Mouse (Mus musculus) stomach, embryonic 16.5 days (tissue): ENCODE results near the gene Egflam. TPM values are rescaled to one million over a fixed set of nuclear protein-coding genes. Genes with fewer than 3 reads are reported as not detected.

Experiments
- ATAC-seq: fragments of 200-750 bp; cut with Nextera tagmentation; 2 replicates; pipeline ENCODE4 v1.8.0; 2017; ENCODE audit warnings: moderate number of reproducible peaks, moderate TSS enrichment; ENCODE audit not compliant: insufficient read depth, low FRiP score
- H3K27ac ChIP-seq: fragments of 300-500 bp; sonication (generic); 2 replicates; pipeline ENCODE4 v1.5.1; 2014; ENCODE audit warnings: low read length
- H3K27me3 ChIP-seq: fragments of 300-500 bp; sonication (generic); 2 replicates; pipeline ENCODE4 v1.6.1; 2014; ENCODE audit warnings: low read length, control low read depth, mixed read lengths; ENCODE audit not compliant: control insufficient read depth, insufficient read depth
- H3K36me3 ChIP-seq: fragments of 300-500 bp; sonication (generic); 2 replicates; pipeline ENCODE4 v1.6.1; 2014; ENCODE audit warnings: low read length; ENCODE audit not compliant: control insufficient read depth, insufficient read depth
- H3K4me1 ChIP-seq: fragments of 300-500 bp; sonication (generic); 2 replicates; pipeline ENCODE4 v1.6.1; 2014; ENCODE audit warnings: low read length, control low read depth, mixed read lengths; ENCODE audit not compliant: control insufficient read depth, insufficient read depth
- H3K4me2 ChIP-seq: fragments of 300-500 bp; sonication (generic); 2 replicates; pipeline ENCODE4 v1.6.1; 2014; ENCODE audit warnings: low read depth, low read length, mixed read lengths
- H3K4me3 ChIP-seq: fragments of 300-500 bp; sonication (generic); replicated peaks from 2 replicates; pipeline ENCODE4 v1.5.1; 2014; ENCODE audit warnings: mild to moderate bottlenecking, low read length
- H3K9ac ChIP-seq: fragments of 300-500 bp; sonication (generic); 2 replicates; pipeline ENCODE4 v1.6.1; 2014; ENCODE audit warnings: low read length
- H3K9me3 ChIP-seq: fragments of 300-500 bp; sonication (generic); replicated peaks from 2 replicates; pipeline ENCODE4 v1.6.1; 2016; ENCODE audit warnings: low read length, control low read depth; ENCODE audit not compliant: control insufficient read depth
- WGBS: fragments of 180-500 bp; shearing (Covaris S2); extraction: QIAGEN DNeasy Blood & Tissue Kit; methylation state at CpG from one replicate; pipeline ENCODE4 v1.1.7; 2014; 5-methylcytosine and 5-hydroxymethylcytosine counted together
- polyA plus RNA-seq: library from polyadenylated mRNA; unstranded; fragments of >200 nt; fragmentation: Nextera tagmentation; extraction: Ambion mirVana; gene quantifications from 2 replicates; pipeline ENCODE4 v1.2.1, GENCODE M21; 2015

The Egflam gene
- polyA plus RNA-seq, 1 experiment from 2014 or later, result 25.4 TPM

DNA sequence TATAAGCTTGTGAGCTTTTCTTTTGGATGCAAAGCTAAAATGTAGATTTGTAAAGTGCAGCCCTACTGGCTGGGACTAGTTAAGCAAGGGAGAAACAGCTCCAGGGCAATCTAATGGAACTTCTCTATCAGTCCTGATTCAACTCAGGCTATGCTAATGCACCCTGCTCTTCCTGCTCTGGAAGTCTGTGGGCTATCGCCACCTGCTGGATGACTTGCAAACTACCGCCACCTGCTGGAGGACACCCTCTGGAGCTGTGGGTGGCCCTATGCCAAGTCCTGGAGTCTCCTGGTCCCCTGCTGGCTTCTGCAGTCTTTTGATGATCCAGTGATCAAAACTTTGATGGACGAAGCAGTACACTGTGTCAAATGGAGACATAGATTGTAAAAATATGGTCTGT, 134.4 kb downstream of the Egflam start:
- Histone ChIP-seq H3K4me2 (no peak overlapping the region), H3K9me3 (no peaks in the 10 kb centered on the region), H3K4me1 (no peaks in the 10 kb centered on the region), H3K4me3 (no peak overlapping the region), H3K27ac (no peak overlapping the region), H3K9ac (no peak overlapping the region), H3K27me3 (no peaks in the 10 kb centered on the region), H3K36me3 (no peaks in the 10 kb centered on the region)
- 20% methylated on average over 3 of the region's 3 CpGs for WGBS
- no peak for ATAC-seq

DNA sequence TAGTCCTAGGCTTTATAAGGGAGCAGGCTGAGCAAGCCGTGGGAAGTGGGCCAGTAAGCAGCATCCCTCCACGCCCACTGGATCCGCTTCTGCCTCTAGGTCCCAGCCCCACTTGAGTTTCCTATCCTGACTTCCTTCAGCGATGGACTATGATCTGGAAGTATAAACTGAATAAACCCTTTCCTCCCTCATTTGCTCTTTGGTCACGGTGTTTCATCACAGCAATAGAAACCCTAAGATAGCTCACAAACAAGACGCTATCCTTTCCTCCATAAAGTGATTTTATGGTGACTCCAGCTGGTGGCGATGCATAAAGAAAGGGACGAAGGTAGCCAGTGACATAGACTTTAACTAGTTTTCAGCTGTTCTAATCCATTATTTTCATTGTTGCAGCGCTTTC, 134.9 kb downstream of the Egflam start:
- no peak for ATAC-seq
- H3K9ac ChIP-seq, result no peak overlapping the region
- WGBS, result 89% methylated on average over 9 of the region's 9 CpGs

DNA sequence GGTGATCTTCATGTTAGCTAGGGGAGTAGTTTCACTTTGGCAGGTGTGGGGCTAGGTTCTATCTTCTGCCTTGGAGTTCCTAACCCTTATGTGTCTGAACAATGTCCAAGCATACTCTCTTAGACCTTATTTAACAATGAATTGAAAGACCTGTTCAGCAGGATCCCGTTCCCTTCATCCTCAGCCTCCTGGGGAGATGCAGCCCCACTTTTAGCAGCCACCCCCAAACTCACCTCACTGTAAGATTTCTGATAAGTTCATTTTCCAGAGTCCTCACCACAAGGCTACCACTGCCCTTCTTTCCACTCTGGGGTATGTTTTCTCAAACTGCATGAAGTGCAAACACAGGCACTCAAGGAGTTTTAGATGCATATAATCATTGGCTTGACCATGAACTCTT, 136.8 kb downstream of the Egflam start:
- WGBS, result 97% methylated on average over 1 of the region's 1 CpGs

More for the DNA sequence above, 134.9 kb downstream of the Egflam start:
- Histone ChIP-seq H3K4me1 (no peaks in the 10 kb centered on the region), H3K4me2 (no peak overlapping the region), H3K27me3 (no peaks in the 10 kb centered on the region), H3K4me3 (no peak overlapping the region), H3K36me3 (no peaks in the 10 kb centered on the region), H3K27ac (no peak overlapping the region), H3K9me3 (no peaks in the 10 kb centered on the region)

DNA sequence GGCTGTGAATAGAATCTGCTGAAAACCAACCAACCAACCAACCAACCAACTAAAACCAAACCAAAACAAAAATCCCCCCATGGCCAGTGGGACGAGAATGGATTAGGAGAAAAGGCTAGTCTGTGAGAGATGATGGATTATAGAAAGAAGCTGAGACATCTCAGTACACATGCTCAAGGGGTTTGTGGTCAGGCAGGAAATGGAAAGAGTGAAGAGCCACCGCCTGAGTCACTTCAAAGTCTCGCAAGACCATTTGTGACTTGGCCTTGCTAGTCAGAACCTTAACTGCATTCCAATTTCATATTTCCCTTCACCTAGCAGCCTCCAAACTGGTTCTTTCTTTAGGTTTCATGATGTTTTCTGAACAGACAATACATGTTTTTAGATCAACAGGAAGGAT, 141.6 kb downstream of the Egflam start:
- Histone ChIP-seq H3K27me3 (no peaks in the 10 kb centered on the region), H3K4me2 (no peak overlapping the region), H3K9me3 (no peaks in the 10 kb centered on the region), H3K4me1 (no peaks in the 10 kb centered on the region), H3K27ac (no peak overlapping the region), H3K36me3 (no peaks in the 10 kb centered on the region), H3K4me3 (no peak overlapping the region), H3K9ac (no peak overlapping the region)
- ATAC-seq, result no peak
- WGBS, result 85% methylated on average over 3 of the region's 3 CpGs

More for the DNA sequence above, 136.8 kb downstream of the Egflam start:
- no peak overlapping the region for H3K27ac ChIP-seq
- no peaks in the 10 kb centered on the region for H3K4me1 ChIP-seq
- H3K9me3 ChIP-seq, result no peaks in the 10 kb centered on the region
- H3K4me3 ChIP-seq, result no peak overlapping the region
- no peaks in the 10 kb centered on the region for H3K36me3 ChIP-seq
- H3K27me3 ChIP-seq, result no peaks in the 10 kb centered on the region
- ATAC-seq, result no peak
- no peak overlapping the region for H3K4me2 ChIP-seq
- no peak overlapping the region for H3K9ac ChIP-seq

DNA sequence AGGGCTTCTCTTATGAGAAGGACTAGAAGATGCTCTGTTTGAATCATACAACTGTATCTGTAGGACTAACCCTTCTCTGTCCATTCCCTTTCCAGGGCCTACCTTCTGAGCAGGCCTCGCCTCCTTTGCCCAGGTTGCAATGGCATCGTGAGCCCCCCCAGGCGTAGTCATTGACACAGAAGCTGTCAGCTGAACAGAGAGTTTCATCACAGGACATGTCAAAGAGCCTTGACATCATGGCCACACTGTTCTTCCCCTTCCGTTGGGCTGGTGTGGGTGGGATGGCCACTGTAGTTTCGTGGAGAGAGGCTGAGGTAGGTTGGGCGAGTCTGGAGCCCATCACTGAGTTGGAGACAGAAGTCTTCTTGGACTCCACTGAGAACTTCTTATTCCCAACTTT, 144.9 kb downstream of the Egflam start:
- 97% methylated on average over 6 of the region's 6 CpGs for WGBS
- no peak for ATAC-seq

DNA sequence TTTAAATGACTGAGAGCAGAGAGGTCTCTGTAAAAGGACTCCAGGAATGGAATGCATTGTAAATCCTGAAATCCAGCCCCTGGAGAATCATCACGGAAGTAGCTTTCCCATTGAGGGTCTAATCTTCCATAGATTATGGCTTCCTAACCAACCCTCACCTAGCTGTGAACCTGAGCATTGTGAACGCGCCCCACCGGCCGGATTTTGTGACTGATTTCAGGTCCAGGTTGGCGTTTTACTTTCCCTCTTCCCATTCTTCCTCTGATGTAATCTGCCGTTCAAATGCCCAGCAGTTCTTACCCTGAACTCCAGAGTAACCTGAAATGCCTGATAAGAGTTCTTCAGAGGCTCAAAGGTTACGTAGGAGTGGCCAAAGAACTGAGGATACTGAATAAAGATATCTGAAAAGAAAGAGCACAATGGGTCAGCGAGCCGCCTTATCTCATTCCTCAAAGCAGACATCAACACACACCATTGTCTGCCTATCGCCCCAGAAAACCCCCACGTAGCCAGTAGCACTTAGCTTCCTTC, 146.0 kb downstream of the Egflam start:
- Histone ChIP-seq H3K9ac (no peak overlapping the region), H3K4me3 (no peak overlapping the region), H3K4me1 (no peaks in the 10 kb centered on the region), H3K27ac (no peak overlapping the region), H3K36me3 (peaks cover 12% of the 10 kb centered on the region), H3K27me3 (no peaks in the 10 kb centered on the region), H3K9me3 (no peaks in the 10 kb centered on the region; the same call in 1 of the 2 replicates), H3K4me2 (no peak overlapping the region)
- ATAC-seq, result no peak
- WGBS, result 49% methylated on average over 12 of the region's 12 CpGs

More for the DNA sequence above, 144.9 kb downstream of the Egflam start:
- Histone ChIP-seq H3K4me1 (no peaks in the 10 kb centered on the region), H3K9me3 (no peaks in the 10 kb centered on the region; the same call in 1 of the 2 replicates), H3K27ac (no peak overlapping the region), H3K27me3 (no peaks in the 10 kb centered on the region), H3K36me3 (peaks cover 12% of the 10 kb centered on the region), H3K4me2 (no peak overlapping the region), H3K9ac (no peak overlapping the region), H3K4me3 (no peak overlapping the region)

DNA sequence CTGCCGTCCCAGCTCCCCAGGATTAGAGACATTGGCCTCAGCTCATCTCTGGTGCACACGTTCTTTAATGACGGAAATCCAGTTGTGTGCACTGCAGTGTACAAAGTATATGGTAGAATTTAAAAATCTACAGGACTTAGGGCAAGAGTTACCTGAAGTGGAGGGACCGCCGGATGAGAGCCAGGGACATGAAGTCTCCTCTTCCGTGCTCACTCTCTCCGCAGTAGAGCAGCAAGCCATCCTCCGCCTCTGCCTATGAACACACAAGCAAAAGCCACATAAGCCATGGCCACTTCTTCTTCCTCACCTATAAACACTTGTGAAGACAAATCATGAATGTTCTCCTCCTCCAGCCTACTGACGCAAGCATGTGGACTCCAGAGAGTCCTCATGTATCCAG, 147.2 kb downstream of the Egflam start:
- Histone ChIP-seq H3K27ac (no peak overlapping the region), H3K36me3 (peaks cover 12% of the 10 kb centered on the region), H3K4me2 (no peak overlapping the region), H3K9ac (no peak overlapping the region), H3K4me3 (no peak overlapping the region), H3K27me3 (no peaks in the 10 kb centered on the region), H3K4me1 (no peaks in the 10 kb centered on the region), H3K9me3 (no peaks in the 10 kb centered on the region; the same call in 1 of the 2 replicates)
- 95% methylated on average over 9 of the region's 9 CpGs for WGBS
- ATAC-seq, result no peak

DNA sequence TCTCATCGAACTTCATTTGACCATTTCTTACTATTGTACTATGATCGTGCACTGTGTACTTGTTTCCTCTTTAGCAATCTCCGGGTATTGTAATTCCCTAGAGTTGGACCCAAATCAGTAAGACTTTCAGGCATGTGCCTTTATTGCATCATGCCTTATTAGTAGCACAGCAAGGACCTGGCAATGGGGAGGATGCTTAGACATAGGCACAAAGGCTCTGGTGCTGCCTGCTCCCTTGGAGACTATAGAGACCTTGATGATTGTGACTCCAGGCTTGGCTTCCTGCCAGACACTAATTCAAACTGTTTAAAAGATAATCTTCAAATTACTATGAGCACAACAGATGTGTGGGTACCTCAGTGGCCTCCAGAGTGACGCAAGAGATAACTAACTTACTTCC, 149.0 kb downstream of the Egflam start:
- Histone ChIP-seq H3K9me3 (no peaks in the 10 kb centered on the region; the same call in 1 of the 2 replicates), H3K4me1 (no peaks in the 10 kb centered on the region), H3K4me2 (no peak overlapping the region), H3K9ac (no peak overlapping the region), H3K4me3 (no peak overlapping the region), H3K36me3 (peaks cover 12% of the 10 kb centered on the region), H3K27ac (no peak overlapping the region), H3K27me3 (no peaks in the 10 kb centered on the region)
- ATAC-seq, result no peak
- WGBS, result 87% methylated on average over 4 of the region's 4 CpGs

DNA sequence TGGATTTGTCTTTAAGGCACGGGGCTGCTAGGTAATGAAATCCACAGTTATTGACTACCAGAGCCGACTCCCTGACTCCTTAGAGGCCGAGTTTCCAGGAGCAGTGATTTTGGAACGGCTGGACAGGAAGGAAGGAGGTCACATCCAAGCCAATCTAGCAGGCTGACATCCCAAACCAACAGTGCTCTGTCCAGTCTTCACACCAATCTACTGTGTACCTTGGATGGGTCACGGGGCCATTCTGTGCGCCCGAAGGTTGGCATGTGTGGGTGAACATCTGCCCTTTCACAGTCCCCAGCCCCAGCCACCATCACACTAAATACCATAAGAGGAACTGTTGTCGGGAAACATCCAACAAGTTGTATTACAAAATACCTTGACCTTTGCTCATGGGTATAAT, 150.9 kb downstream of the Egflam start:
- no peak for ATAC-seq
- WGBS, result 84% methylated on average over 8 of the region's 8 CpGs
- H3K9me3 ChIP-seq, result no peaks in the 10 kb centered on the region; the same call in 1 of the 2 replicates

More for the DNA sequence above, 150.9 kb downstream of the Egflam start:
- no peaks in the 10 kb centered on the region for H3K27me3 ChIP-seq
- no peaks in the 10 kb centered on the region for H3K4me1 ChIP-seq
- H3K4me2 ChIP-seq, result no peak overlapping the region
- no peak overlapping the region for H3K4me3 ChIP-seq
- H3K9ac ChIP-seq, result no peak overlapping the region
- peaks cover 12% of the 10 kb centered on the region for H3K36me3 ChIP-seq
- no peak overlapping the region for H3K27ac ChIP-seq
